In the genomic region with DNA sequence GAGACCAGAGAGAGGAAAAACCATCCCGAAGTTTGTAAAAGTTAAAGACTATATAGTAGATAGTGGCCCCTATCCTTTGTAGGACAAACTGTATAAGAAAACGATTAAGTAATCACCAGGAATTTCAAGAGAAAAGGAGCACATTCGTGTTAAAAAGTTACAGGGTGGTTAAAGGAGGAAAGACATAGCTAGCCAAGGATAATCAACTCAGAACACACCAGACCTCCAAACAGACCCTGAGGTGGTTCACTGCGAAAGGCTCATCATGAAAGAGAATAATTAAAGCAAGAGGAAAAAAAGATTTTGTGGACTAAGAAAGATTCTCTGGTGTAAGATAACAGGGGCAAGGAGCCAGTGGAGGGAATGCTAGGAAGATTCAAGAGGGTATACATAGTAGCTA, we compare ENCODE assay signal across 8 mouse cellular contexts. TPM values are rescaled to one million over a fixed set of nuclear protein-coding genes. Genes with fewer than 3 reads are reported as not detected.
DNase-seq lines count a peak whose midpoint lies in the region; ATAC-seq and TF ChIP-seq lines count a peak whose summit lies in the region.

No protein-coding gene starts in this region.

- ATAC-seq in heart, postnatal 0 days (ENCODE audit: insufficient read depth, low read depth) = no peak
- ATAC-seq in hindbrain, embryonic 12.5 days (ENCODE audit: low FRiP score) = no peak
- ATAC-seq in midbrain, embryonic 12.5 days (ENCODE audit: low FRiP score, low read depth) = no peak

- H3K27ac ChIP-seq in heart, postnatal 0 days (ENCODE audit: low read depth) = peak overlapping the region; percentile 70
- no peak overlapping the region for H3K27ac ChIP-seq in hindbrain, embryonic 12.5 days
- no peak overlapping the region for H3K27ac ChIP-seq in midbrain, embryonic 12.5 days (replicated peaks)

- TF ChIP-seq EP300 in heart, postnatal 0 days (IDR thresholded peaks at IDR 0.05; ENCODE audit: low read depth) = no peak

- H3K9ac ChIP-seq in heart, postnatal 0 days (replicated peaks; ENCODE audit: low read depth, low read length) = peak overlapping the region; percentile 73
- peak overlapping the region; percentile 67 for H3K9ac ChIP-seq in hindbrain, embryonic 12.5 days
- H3K9ac ChIP-seq in midbrain, embryonic 12.5 days (replicated peaks) = peak overlapping the region; percentile 72

- WGBS in heart, postnatal 0 days = 47% methylated on average over 4 of the region's 4 CpGs
- 77% methylated on average over 4 of the region's 4 CpGs for WGBS in hindbrain, embryonic 12.5 days
- 72% methylated on average over 4 of the region's 4 CpGs for WGBS in midbrain, embryonic 12.5 days

- peaks cover 24% of the 10 kb centered on the region for H3K36me3 ChIP-seq in heart, postnatal 0 days (replicated peaks; ENCODE audit: control insufficient read depth, insufficient read depth, low read length)
- H3K36me3 ChIP-seq in hindbrain, embryonic 12.5 days = peaks cover 18% of the 10 kb centered on the region
- peaks cover 15% of the 10 kb centered on the region for H3K36me3 ChIP-seq in midbrain, embryonic 12.5 days

- peaks cover 10% of the 10 kb centered on the region; the same call in 1 of the 2 replicates for H3K4me1 ChIP-seq in heart, postnatal 0 days (ENCODE audit: control insufficient read depth, insufficient read depth)
- peaks cover 14% of the 10 kb centered on the region for H3K4me1 ChIP-seq in hindbrain, embryonic 12.5 days
- H3K4me1 ChIP-seq in midbrain, embryonic 12.5 days = peaks cover 14% of the 10 kb centered on the region

- H3K9me3 ChIP-seq in heart, postnatal 0 days (replicated peaks; ENCODE audit: control insufficient read depth, low read length) = no peaks in the 10 kb centered on the region
- H3K9me3 ChIP-seq in hindbrain, embryonic 12.5 days (replicated peaks) = no peaks in the 10 kb centered on the region
- no peaks in the 10 kb centered on the region for H3K9me3 ChIP-seq in midbrain, embryonic 12.5 days

- TF ChIP-seq CTCF in heart, postnatal 0 days (IDR thresholded peaks at IDR 0.05; ENCODE audit: low read depth) = no peak

- intact Hi-C loops in heart, postnatal 10 days (cut with DNase I) = loop anchor here (5.0 to 10.0 kb wide), 3 partner anchors 47 to 255 kb away; partner anchors contain the start of gene Coa7

- no peaks in the 10 kb centered on the region for H3K27me3 ChIP-seq in heart, postnatal 0 days (ENCODE audit: control insufficient read depth, insufficient read depth, low read length)
- H3K27me3 ChIP-seq in hindbrain, embryonic 12.5 days = no peaks in the 10 kb centered on the region
- no peaks in the 10 kb centered on the region for H3K27me3 ChIP-seq in midbrain, embryonic 12.5 days

- no peak for DNase-seq in heart, postnatal 0 days (ENCODE audit: low spot score)
- no peak for DNase-seq in heart, postnatal 10 days
- peak; percentile 20 for DNase-seq in adipocyte (ENCODE audit: low spot score)
- DNase-seq in ovary, adult 18-20 months (ENCODE audit: low spot score) = no peak
- DNase-seq in cerebellum, adult 18-20 months = no peak
- no peak for DNase-seq in right cerebral cortex, postnatal 25 days

- peak overlapping the region; percentile 65 for H3K4me3 ChIP-seq in heart, postnatal 0 days (ENCODE audit: low read depth, low read length)
- peak overlapping the region; percentile 52 for H3K4me3 ChIP-seq in hindbrain, embryonic 12.5 days
- H3K4me3 ChIP-seq in midbrain, embryonic 12.5 days = peak overlapping the region; percentile 57

- peak overlapping the region; percentile 94 for H3K4me2 ChIP-seq in heart, postnatal 0 days (ENCODE audit: low read depth, low read length)
- H3K4me2 ChIP-seq in hindbrain, embryonic 12.5 days (replicated peaks) = peak overlapping the region; percentile 89
- peak overlapping the region; percentile 89 for H3K4me2 ChIP-seq in midbrain, embryonic 12.5 days (replicated peaks)

RNA-seq across cellular contexts. Expression of gene Podn, which starts 26.0 kb away (rescaled TPM):
- total RNA-seq in heart, postnatal 0 days (2014; rRNA removed; ENCODE audit: low replicate concordance) = 2.3 and 5.0 TPM in 2 replicates
- polyA plus RNA-seq in heart, postnatal 0 days (2015; fragmentation: Nextera tagmentation; extraction: Ambion mirVana) = 0.53 and 0.92 TPM in 2 replicates
- total RNA-seq in heart, postnatal 10 days (2021) = 10 to 100 TPM; 12.1 to 24.1 TPM
- polyA plus RNA-seq in hindbrain, embryonic 12.5 days (2016; fragmentation: Nextera tagmentation; extraction: Ambion mirVana) = 0.48 and 0.98 TPM in 2 replicates
- 0.20 TPM in 1 of 2 replicates, not detected in the other for polyA plus RNA-seq in midbrain, embryonic 12.5 days (2016; fragmentation: Nextera tagmentation; extraction: Ambion mirVana)
